Mouse (Mus musculus): ENCODE results near the gene Unc45a. TPM values are rescaled to one million over a fixed set of nuclear protein-coding genes. Genes with fewer than 3 reads are reported as not detected.
"Not testable (repeated sequence)": the region's sequence is repeated elsewhere in the genome, so short reads cannot be mapped to it uniquely, and the experiment has no call there.

Gene Unc45a
- total RNA-seq, 2 experiments from 2014 or later, result 71.5 to 85.8 TPM

DNA sequence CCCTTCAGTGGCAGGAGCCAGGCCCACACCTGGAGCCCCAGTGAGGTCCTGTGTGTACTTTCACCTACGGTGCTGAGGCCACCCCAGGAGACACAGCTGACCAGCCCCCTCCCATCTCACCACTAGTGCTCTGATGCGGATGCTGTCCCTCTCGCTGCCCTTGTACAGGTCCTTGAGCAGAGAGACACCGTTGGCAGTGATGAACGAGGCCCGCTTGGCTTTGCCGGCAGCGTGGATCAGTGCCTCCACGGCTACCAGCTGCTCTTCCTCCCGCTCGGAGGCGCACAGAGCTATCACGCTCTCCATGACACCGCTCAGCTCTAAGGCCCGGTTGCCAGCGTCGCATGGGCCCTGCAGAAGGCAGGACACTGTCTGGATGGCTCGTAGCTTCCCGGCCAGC, 9.4 kb downstream of the Unc45a start:
- DNase-seq (ENCODE audit: low spot score in 2 of 2), result no peak

DNA sequence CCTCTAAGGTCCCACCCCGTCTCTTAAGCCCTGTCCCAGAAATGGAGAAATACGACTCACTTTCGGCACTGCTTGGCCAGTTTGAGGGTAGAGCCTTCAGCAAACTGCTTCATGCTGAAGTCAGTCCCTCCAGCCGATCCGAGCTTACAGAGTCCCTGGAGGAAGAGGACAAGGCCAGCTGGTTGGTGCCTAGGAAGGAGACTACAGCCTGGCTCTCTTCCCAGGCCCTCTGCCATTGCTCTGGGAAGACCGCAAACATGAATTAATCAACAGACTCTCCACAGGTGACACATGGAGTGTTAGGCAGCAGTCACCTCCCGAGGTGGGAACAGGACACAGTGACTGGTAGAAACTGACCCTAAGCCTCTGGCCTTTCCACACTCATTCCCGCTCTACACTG, 10.5 kb downstream of the Unc45a start:
- DNase-seq (ENCODE audit: low spot score in 2 of 2), result no peak

DNA sequence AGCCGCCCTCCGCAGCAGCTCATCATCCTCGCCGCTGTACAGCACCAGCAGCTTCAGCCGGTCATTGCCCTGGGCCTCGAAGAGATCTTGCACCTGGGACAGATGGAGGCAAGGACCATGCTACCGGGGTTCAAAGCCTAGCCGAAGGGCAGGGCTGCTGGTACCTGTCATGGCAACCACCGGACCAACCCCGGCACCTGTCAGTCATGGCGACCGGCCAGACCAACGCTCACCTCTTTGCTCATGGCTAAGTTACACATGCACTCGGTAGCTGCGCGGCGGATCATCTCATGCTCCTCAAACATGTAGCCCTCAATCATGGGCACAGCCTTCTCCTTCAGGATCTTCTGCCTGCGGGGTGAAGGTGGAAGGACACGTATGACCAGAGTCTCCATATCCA, 14.7 kb downstream of the Unc45a start:
- DNase-seq (ENCODE audit: low spot score in 2 of 2), result no peak

- no peak for DNase-seq (ENCODE audit: low spot score in 2 of 2)
These were observed 15.4 kb downstream of the Unc45a start for GRCm38 (mm10) chr7:80325292-80325868.

DNA sequence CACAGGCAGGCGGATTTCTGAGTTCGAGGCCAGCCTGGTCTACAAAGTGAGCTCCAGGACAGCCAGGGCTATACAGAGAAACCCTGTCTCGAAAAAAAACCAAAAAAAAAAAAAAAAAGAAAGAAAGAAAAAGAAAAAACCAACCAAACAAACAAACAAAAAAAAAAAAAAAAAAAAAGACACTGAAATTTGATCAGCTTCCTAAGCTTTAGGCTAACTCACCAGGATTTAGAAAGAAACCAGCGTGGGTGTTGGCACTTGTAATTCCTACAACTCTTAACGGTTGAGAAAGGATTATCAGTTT, 16.0 kb downstream of the Unc45a start:
- not testable (repeated sequence) for DNase-seq (ENCODE audit: low spot score in 2 of 2)

- peak; percentile 92 to 93 for DNase-seq (ENCODE audit: low spot score in 2 of 2)
These were observed 16.6 kb downstream of the Unc45a start, which contains the start of gene Rccd1 for GRCm38 (mm10) chr7:80324043-80324815. TSS of gene Rccd1 (minus strand) at chr7:80324454.

- DNase-seq (ENCODE audit: low spot score in 2 of 2), result no peak
These were observed 17.5 kb downstream of the Unc45a start for GRCm38 (mm10) chr7:80323336-80323735.

- DNase-seq (ENCODE audit: low spot score in 2 of 2), result no peak
These were observed 20.8 kb downstream of the Unc45a start for GRCm38 (mm10) chr7:80319846-80320496.

DNA sequence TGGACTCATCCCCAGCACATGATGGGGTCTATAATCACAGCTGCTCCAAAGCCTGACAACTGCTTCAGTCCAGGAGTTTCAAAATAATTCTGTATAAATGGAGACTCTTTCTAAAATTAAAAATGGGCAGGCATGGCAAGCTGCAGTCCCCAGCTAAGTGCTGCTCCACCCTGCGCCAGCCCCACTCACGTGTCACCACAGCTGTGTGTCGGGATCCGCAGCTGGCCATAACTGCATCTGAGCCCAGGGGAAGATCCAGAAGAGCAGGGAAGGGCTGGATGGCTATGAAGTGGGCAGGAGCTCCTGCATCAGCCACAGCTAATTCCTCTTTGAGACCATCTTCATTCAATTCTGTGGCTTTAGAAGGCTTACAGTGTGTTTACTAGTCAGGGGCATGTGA, 22.1 kb downstream of the Unc45a start:
- no peak for DNase-seq (ENCODE audit: low spot score in 2 of 2)

GRCm38 (mm10) chr7:80317439-80318115, 23.2 kb downstream of the Unc45a start:
- DNase-seq (ENCODE audit: low spot score in 2 of 2), result no peak

DNA sequence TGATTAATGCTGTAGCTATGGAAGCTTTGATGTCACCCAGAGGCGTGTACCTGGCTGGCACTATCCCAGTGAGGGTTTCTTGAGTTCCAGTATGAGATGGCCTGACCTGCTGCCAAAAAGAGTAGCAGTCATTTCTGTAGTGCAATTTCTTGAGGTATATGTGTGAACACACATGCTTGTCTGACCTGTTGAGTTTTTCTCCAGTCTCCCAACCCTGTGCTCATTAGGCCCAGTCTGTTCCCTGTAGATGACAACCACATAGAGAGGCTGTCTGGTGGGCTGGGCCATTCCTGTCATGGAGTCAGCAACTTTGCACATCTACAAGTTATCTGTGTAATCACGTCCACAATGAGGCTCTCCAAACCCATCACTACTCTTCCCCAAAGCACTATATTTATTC, 25.1 kb downstream of the Unc45a start:
- DNase-seq (ENCODE audit: low spot score in 2 of 2), result no peak

DNA sequence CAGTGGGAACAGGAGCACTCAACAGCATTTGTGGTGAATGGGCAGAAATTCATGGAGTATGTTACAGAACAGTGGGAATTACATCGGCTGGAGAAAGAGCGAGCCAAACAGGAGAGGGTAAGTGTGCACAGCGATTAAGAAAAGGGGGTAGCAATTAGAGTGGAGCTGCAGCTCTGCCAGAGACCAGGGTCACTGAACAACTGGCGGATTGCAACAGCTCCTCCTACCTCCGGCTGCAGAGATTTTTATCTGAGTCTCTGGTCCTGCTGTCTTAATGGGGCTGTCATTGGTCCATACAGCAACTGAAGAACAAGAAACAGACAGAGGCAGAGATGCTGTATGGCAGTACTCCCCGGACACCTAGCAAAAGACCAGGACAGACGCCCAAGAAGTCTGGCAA, 30.0 kb downstream of the Unc45a start:
- no peak for DNase-seq (ENCODE audit: low spot score in 2 of 2)

DNA sequence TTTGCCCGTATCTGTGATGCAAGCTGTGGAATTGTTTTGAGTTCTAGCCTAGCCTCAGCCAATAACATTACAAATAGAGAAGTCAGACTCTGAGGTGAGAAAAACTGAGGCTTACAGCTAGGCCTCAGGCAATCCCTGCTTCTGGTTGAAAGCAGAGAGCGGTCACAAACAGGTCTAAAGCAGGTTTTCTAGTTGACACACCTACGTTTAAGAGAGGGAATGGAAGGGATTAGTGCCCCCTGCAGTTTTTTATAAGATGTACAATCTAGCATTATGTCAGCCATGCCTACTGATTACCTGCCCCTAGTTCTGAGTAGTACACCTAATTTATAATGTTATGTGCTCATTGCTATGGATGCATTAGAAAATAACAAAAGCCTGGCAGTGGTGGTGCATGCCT, 33.0 kb downstream of the Unc45a start:
- DNase-seq (ENCODE audit: low spot score in 2 of 2), result no peak

GRCm38 (mm10) chr7:80301522-80301921, 39.3 kb downstream of the Unc45a start:
- no peak for DNase-seq (ENCODE audit: low spot score in 2 of 2)

- no peak for DNase-seq (ENCODE audit: low spot score in 2 of 2)
These were observed 41.2 kb downstream of the Unc45a start for GRCm38 (mm10) chr7:80299568-80299967.

- no peak for DNase-seq (ENCODE audit: low spot score in 2 of 2)
These were observed 42.1 kb downstream of the Unc45a start for GRCm38 (mm10) chr7:80298754-80299153.

DNA sequence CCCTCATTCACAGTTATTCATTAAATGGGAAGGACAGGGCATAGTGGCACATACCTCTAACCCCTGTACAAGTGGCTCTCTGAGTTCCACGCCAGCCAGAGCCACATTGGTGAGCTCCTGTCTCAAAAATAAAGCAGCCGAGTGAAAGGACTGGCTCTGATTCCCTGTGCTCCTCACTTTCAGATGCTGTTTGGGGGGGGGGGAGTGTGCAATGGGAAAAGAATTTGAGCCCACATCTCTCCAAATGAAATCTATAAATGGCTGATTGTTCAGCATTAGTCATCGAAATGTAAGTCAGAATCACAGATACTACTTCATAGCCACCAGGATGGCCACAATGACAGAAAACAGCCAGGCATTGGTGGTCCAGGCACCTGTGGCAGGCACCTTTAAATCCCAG, 43.8 kb downstream of the Unc45a start:
- DNase-seq (ENCODE audit: low spot score in 2 of 2), result no peak

DNA sequence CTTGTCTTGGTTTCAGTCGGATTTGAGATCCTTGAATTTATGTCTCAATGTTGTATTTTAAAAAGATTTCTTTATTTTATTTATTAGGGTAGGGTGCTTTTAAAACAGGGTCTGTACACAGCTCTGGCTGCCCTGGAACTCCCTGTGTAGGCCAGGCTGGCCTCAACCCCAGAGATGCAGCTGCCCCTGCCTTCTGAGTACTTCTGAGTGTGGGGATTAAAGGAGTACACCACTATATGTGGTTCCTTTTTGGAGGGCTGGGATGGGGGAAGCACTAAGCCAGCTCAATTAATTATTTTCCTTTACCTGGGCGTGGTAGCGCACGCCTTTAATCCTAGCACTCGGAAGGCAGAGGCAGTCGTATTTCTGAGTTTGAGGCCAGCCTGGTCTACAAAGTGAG, 44.3 kb downstream of the Unc45a start:
- no peak for DNase-seq (ENCODE audit: low spot score in 2 of 2)

- no peak for DNase-seq (ENCODE audit: low spot score in 2 of 2)
These were observed 45.8 kb downstream of the Unc45a start for GRCm38 (mm10) chr7:80294764-80295648.

GRCm38 (mm10) chr7:80294062-80294763, 46.6 kb downstream of the Unc45a start, which contains the start of gene Prc1:
TSS of gene Prc1 (plus strand) at chr7:80294450.
- peak; percentile 97 to 98 for DNase-seq (ENCODE audit: low spot score in 2 of 2)

Measured in adrenal gland, adult 18-20 months (tissue).